Mouse (Mus musculus): ENCODE measurements around the gene Gm42669. TPM values are rescaled to one million over a fixed set of nuclear protein-coding genes. Genes with fewer than 3 reads are reported as not detected.

Gene Gm42669
- polyA plus RNA-seq, 1 experiment, result 0.19 TPM

GRCm38 (mm10) chr5:107533590-107533989 is 26.2 kb downstream of the Gm42669 start:
- WGBS, result 77% methylated on average over 2 of the region's 2 CpGs

DNA sequence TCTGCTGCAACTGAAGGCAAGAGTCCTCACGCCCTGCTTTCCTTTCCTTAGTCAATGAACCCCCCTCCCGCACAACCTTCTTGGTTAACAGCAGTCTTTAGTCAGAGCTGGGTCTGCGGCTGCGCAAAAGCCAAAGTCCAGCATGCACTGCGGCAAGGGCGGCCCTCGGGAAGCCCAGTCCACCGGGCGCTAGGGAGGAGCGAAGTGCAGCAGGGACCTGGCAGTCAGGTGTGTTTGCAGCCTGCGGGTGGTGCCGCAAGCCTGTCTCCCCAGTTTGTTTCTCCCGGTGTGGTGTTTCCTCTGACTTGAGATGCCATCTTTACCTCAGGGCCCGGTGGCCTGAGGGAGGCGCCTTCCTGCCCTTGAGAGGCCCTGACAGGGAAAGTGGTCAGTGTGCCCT is 27.2 kb downstream of the Gm42669 start, which contains the start of gene 1700028K03Rik:
TSS of gene 1700028K03Rik (plus strand) at position 129 of the 400 bp plus-strand sequence.
- no peaks in the 10 kb centered on the region for H3K36me3 ChIP-seq (ENCODE audit: control insufficient read depth, insufficient read depth, low read length)
- DNase-seq, result no peak
- H3K27me3 ChIP-seq (ENCODE audit: control insufficient read depth, insufficient read depth, low read length), result no peaks in the 10 kb centered on the region
- no peaks in the 10 kb centered on the region for H3K4me1 ChIP-seq (replicated peaks; ENCODE audit: control insufficient read depth, insufficient read depth, low read length)
- H3K4me3 ChIP-seq (ENCODE audit: control insufficient read depth, insufficient read depth, low read length), result no peak within 1 kb of the TSS
- no peak within 1 kb of the TSS for H3K27ac ChIP-seq (ENCODE audit: control insufficient read depth, insufficient read depth, low read length)
- TF ChIP-seq CTCF (IDR thresholded peaks at IDR 0.05; ENCODE audit: borderline replicate concordance, control insufficient read depth, extremely low read depth, insufficient read depth, low read length, poor library complexity), result no peak
- TF ChIP-seq POLR2A (IDR thresholded peaks at IDR 0.05; ENCODE audit: control insufficient read depth, extremely low read depth, insufficient read depth, low read length, poor library complexity), result no peak
- WGBS, result 89% methylated on average over 15 of the region's 15 CpGs

More at GRCm38 (mm10) chr5:107533590-107533989, 26.2 kb downstream of the Gm42669 start:
- Histone ChIP-seq H3K36me3 (ENCODE audit: control insufficient read depth, insufficient read depth, low read length) (no peaks in the 10 kb centered on the region), H3K27me3 (ENCODE audit: control insufficient read depth, insufficient read depth, low read length) (no peaks in the 10 kb centered on the region), H3K4me1 (replicated peaks; ENCODE audit: control insufficient read depth, insufficient read depth, low read length) (no peaks in the 10 kb centered on the region), H3K27ac (ENCODE audit: control insufficient read depth, insufficient read depth, low read length) (no peak overlapping the region), H3K4me3 (ENCODE audit: control insufficient read depth, insufficient read depth, low read length) (no peak overlapping the region)
- DNase-seq, result no peak
- no peak for TF ChIP-seq CTCF (IDR thresholded peaks at IDR 0.05; ENCODE audit: borderline replicate concordance, control insufficient read depth, extremely low read depth, insufficient read depth, low read length, poor library complexity)
- TF ChIP-seq POLR2A (IDR thresholded peaks at IDR 0.05; ENCODE audit: control insufficient read depth, extremely low read depth, insufficient read depth, low read length, poor library complexity), result no peak

DNA sequence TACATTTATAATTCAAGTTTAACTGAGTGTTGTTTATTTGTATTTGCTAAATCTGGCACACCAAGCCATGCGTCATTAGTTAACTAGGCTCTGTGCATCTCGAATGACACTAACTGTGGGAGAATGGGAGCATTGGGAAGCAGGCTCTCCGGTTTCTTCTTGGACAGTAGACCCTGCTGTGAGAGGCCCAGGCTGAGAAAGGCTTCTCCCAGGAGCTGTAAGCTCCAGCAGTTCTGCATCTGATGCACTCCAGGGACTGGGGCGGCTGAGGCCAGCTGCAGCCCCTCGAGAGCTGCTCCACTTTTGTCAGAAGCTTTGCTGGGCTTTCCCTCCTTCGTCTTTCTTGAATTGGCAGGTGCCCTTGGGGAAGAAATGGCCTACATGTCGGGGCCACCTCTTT is 34.3 kb downstream of the Gm42669 start:
- TF ChIP-seq POLR2A (IDR thresholded peaks at IDR 0.05; ENCODE audit: control insufficient read depth, extremely low read depth, insufficient read depth, low read length, poor library complexity) (no peak), CTCF (IDR thresholded peaks at IDR 0.05; ENCODE audit: borderline replicate concordance, control insufficient read depth, extremely low read depth, insufficient read depth, low read length, poor library complexity) (no peak)
- WGBS, result 95% methylated on average over 7 of the region's 7 CpGs
- no peak overlapping the region for H3K4me3 ChIP-seq (ENCODE audit: control insufficient read depth, insufficient read depth, low read length)
- no peaks in the 10 kb centered on the region for H3K36me3 ChIP-seq (ENCODE audit: control insufficient read depth, insufficient read depth, low read length)
- no peaks in the 10 kb centered on the region for H3K4me1 ChIP-seq (replicated peaks; ENCODE audit: control insufficient read depth, insufficient read depth, low read length)
- no peak for DNase-seq
- H3K27me3 ChIP-seq (ENCODE audit: control insufficient read depth, insufficient read depth, low read length), result no peaks in the 10 kb centered on the region
- H3K27ac ChIP-seq (ENCODE audit: control insufficient read depth, insufficient read depth, low read length), result no peak overlapping the region

DNA sequence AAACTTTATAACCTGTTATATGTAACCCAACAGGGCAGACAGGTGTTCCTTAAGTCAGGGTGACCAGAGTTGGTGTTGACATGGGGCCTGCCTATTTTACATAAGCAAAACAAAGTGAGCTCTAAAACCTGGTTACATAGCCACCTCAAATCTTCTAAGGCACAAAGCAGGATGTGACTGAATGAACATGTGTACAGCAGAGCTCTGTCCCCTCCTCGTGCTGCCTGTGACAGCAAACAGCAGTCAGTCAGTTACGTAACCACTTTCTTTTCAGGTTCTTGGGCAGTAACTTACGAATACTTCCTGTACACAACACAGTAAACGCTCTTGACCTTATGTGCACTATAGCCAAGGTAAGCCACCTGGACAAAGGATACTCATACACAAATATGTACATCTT is 38.5 kb downstream of the Gm42669 start:
- H3K27ac ChIP-seq (ENCODE audit: control insufficient read depth, insufficient read depth, low read length), result no peak overlapping the region
- H3K4me1 ChIP-seq (replicated peaks; ENCODE audit: control insufficient read depth, insufficient read depth, low read length), result no peaks in the 10 kb centered on the region
- no peak for TF ChIP-seq POLR2A (IDR thresholded peaks at IDR 0.05; ENCODE audit: control insufficient read depth, extremely low read depth, insufficient read depth, low read length, poor library complexity)
- TF ChIP-seq CTCF (IDR thresholded peaks at IDR 0.05; ENCODE audit: borderline replicate concordance, control insufficient read depth, extremely low read depth, insufficient read depth, low read length, poor library complexity), result no peak
- H3K36me3 ChIP-seq (ENCODE audit: control insufficient read depth, insufficient read depth, low read length), result 0 out of 2 replicates have a peak, but pooled peaks cover 3% of the 10 kb centered on the region
- 41% methylated on average over 4 of the region's 4 CpGs for WGBS
- DNase-seq, result no peak
- H3K27me3 ChIP-seq (ENCODE audit: control insufficient read depth, insufficient read depth, low read length), result no peaks in the 10 kb centered on the region
- no peak overlapping the region for H3K4me3 ChIP-seq (ENCODE audit: control insufficient read depth, insufficient read depth, low read length)

DNA sequence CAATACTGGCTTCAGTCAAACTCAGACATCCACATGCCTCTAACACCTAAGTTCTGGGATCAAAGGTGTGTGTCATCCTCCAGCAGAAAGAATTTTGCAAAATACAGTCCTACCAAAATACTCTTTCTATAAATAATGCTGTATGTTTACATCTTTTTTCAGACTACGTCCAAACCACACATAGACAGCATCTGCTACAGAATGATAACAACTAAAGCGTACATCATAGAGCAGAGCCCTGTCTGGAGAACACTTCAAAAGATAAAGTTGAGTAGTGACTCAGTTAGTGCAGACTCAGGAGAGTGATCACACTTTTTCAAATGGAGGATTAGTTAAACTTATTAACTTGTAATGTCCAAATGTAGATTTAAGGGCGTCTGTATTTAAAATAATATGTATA is 40.5 kb downstream of the Gm42669 start:
- Histone ChIP-seq H3K4me1 (replicated peaks; ENCODE audit: control insufficient read depth, insufficient read depth, low read length) (no peaks in the 10 kb centered on the region), H3K4me3 (ENCODE audit: control insufficient read depth, insufficient read depth, low read length) (no peak overlapping the region), H3K36me3 (ENCODE audit: control insufficient read depth, insufficient read depth, low read length) (0 out of 2 replicates have a peak, but pooled peaks cover 3% of the 10 kb centered on the region), H3K27ac (ENCODE audit: control insufficient read depth, insufficient read depth, low read length) (no peak overlapping the region), H3K27me3 (ENCODE audit: control insufficient read depth, insufficient read depth, low read length) (no peaks in the 10 kb centered on the region)
- TF ChIP-seq POLR2A (IDR thresholded peaks at IDR 0.05; ENCODE audit: control insufficient read depth, extremely low read depth, insufficient read depth, low read length, poor library complexity) (no peak), CTCF (IDR thresholded peaks at IDR 0.05; ENCODE audit: borderline replicate concordance, control insufficient read depth, extremely low read depth, insufficient read depth, low read length, poor library complexity) (no peak)
- WGBS, result 92% methylated on average over 3 of the region's 3 CpGs
- no peak for DNase-seq

DNA sequence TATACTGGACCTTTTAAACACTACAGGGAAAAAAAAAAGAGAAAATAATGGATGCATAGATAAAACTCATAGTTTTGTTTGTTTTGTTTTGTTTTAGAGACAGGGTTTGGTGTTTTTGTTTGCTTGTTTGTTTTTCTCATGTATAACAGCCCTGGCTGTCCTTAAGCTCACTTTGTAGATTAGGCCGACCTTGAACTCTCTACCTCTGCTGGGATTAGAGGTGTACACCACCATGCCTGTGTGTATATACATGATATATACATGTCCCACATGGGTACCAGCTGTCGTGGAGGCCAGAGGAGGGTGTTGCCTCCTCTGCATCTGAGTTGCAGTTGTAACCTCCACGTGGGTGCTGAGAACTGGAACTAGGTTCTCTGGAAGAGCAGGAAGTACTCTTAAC is 41.0 kb downstream of the Gm42669 start:
- Histone ChIP-seq H3K27ac (ENCODE audit: control insufficient read depth, insufficient read depth, low read length) (no peak overlapping the region), H3K4me3 (ENCODE audit: control insufficient read depth, insufficient read depth, low read length) (no peak overlapping the region), H3K27me3 (ENCODE audit: control insufficient read depth, insufficient read depth, low read length) (no peaks in the 10 kb centered on the region), H3K36me3 (ENCODE audit: control insufficient read depth, insufficient read depth, low read length) (0 out of 2 replicates have a peak, but pooled peaks cover 3% of the 10 kb centered on the region), H3K4me1 (replicated peaks; ENCODE audit: control insufficient read depth, insufficient read depth, low read length) (no peaks in the 10 kb centered on the region)
- no peak for DNase-seq
- TF ChIP-seq POLR2A (IDR thresholded peaks at IDR 0.05; ENCODE audit: control insufficient read depth, extremely low read depth, insufficient read depth, low read length, poor library complexity) (no peak), CTCF (IDR thresholded peaks at IDR 0.05; ENCODE audit: borderline replicate concordance, control insufficient read depth, extremely low read depth, insufficient read depth, low read length, poor library complexity) (no peak)
- 85% methylated on average over 3 of the region's 3 CpGs for WGBS

- no peak overlapping the region for H3K4me3 ChIP-seq (ENCODE audit: control insufficient read depth, insufficient read depth, low read length)
- no peaks in the 10 kb centered on the region for H3K36me3 ChIP-seq (ENCODE audit: control insufficient read depth, insufficient read depth, low read length)
- no peaks in the 10 kb centered on the region for H3K27me3 ChIP-seq (ENCODE audit: control insufficient read depth, insufficient read depth, low read length)
- no peak for TF ChIP-seq CTCF (IDR thresholded peaks at IDR 0.05; ENCODE audit: borderline replicate concordance, control insufficient read depth, extremely low read depth, insufficient read depth, low read length, poor library complexity)
- no peak for TF ChIP-seq POLR2A (IDR thresholded peaks at IDR 0.05; ENCODE audit: control insufficient read depth, extremely low read depth, insufficient read depth, low read length, poor library complexity)
- H3K4me1 ChIP-seq (replicated peaks; ENCODE audit: control insufficient read depth, insufficient read depth, low read length), result no peaks in the 10 kb centered on the region
- no peak overlapping the region for H3K27ac ChIP-seq (ENCODE audit: control insufficient read depth, insufficient read depth, low read length)
- 91% methylated on average over 5 of the region's 5 CpGs for WGBS
- DNase-seq, result no peak
Observed at GRCm38 (mm10) chr5:107554336-107554735, 46.9 kb downstream of the Gm42669 start.
